Mouse (Mus musculus) megakaryocyte, adult 5-6 weeks (primary cell): ENCODE results near the gene 6820408C15Rik. TPM values are rescaled to one million over a fixed set of nuclear protein-coding genes. Genes with fewer than 3 reads are reported as not detected.

Experiments used
- ATAC-seq: 2 replicates; pipeline ENCODE4 v1.8.0; 2016; ENCODE audit warnings: mild to moderate bottlenecking, inconsistent platforms; ENCODE audit not compliant: poor library complexity, severe bottlenecking
- total RNA-seq, 2 experiments: library from RNA; stranded (forward) in 1 of 2; stranded (reverse) in 1 of 2; fragments of 153-499, 151-499 nt in 1 of 2; fragments of 221-1000, 200-1000 nt in 1 of 2; gene quantifications; 2 replicates each; pipeline versions ENCODE4 v1.2.3 to v1.2.4; 2015 to 2017

6820408C15Rik gene
- total RNA-seq, 2 experiments from 2014 or later = not detected

GRCm38 (mm10) chr2:152452101-152452781 is 36.9 kb downstream of the 6820408C15Rik start:
- ATAC-seq = no peak

- no peak for ATAC-seq
These were observed 43.9 kb downstream of the 6820408C15Rik start for GRCm38 (mm10) chr2:152459241-152459640.

GRCm38 (mm10) chr2:152464570-152465150 is 49.3 kb downstream of the 6820408C15Rik start, which contains the start of gene Defb23:
TSS of gene Defb23 (minus strand) at chr2:152464620.
- no peak for ATAC-seq

- ATAC-seq = no peak; the same call in 1 of the 2 replicates
These were observed 55.6 kb downstream of the 6820408C15Rik start for GRCm38 (mm10) chr2:152470973-152471372.

- ATAC-seq = no peak
These were observed 57.0 kb downstream of the 6820408C15Rik start for GRCm38 (mm10) chr2:152472434-152472833.

GRCm38 (mm10) chr2:152476763-152477162 is 61.4 kb downstream of the 6820408C15Rik start, which contains the start of gene Defb20:
TSS of gene Defb20 (plus strand) at chr2:152477063.
- ATAC-seq = no peak

GRCm38 (mm10) chr2:152480881-152481280 is 65.5 kb downstream of the 6820408C15Rik start:
- no peak for ATAC-seq

GRCm38 (mm10) chr2:152481726-152482125 is 66.3 kb downstream of the 6820408C15Rik start:
- no peak for ATAC-seq

GRCm38 (mm10) chr2:152487024-152487423 is 71.6 kb downstream of the 6820408C15Rik start:
- no peak for ATAC-seq

- ATAC-seq = no peak
These were observed 74.7 kb downstream of the 6820408C15Rik start, which contains the start of gene Defb22 for GRCm38 (mm10) chr2:152490038-152490437. TSS of gene Defb22 (minus strand) at chr2:152490138.

- no peak for ATAC-seq
These were observed 77.8 kb downstream of the 6820408C15Rik start for GRCm38 (mm10) chr2:152493151-152493550.

Other genes starting within 250 kb of the 6820408C15Rik start
- gene Csnk2a1, start 188.7 kb upstream of the 6820408C15Rik start, total RNA-seq (2015) = 53.9 and 60.9 TPM in 2 replicates
- gene Csnk2a1, start 188.7 kb upstream of the 6820408C15Rik start, total RNA-seq (2017) = 95.3 and 105 TPM in 2 replicates
- gene Tbc1d20, start 121.8 kb upstream of the 6820408C15Rik start, total RNA-seq (2015) = 23.3 and 28.1 TPM in 2 replicates
- 23.2 and 28.9 TPM in 2 replicates for gene Tbc1d20, start 121.8 kb upstream of the 6820408C15Rik start, total RNA-seq (2017)
- gene Rbck1, start 82.9 kb upstream of the 6820408C15Rik start, total RNA-seq (2015) = 45.4 and 46.2 TPM in 2 replicates
- gene Rbck1, start 82.9 kb upstream of the 6820408C15Rik start, total RNA-seq (2017) = 54.8 and 55.5 TPM in 2 replicates
- gene Trib3, start 71.6 kb upstream of the 6820408C15Rik start, total RNA-seq (2015) = 0.16 and 1.3 TPM in 2 replicates
- gene Trib3, start 71.6 kb upstream of the 6820408C15Rik start, total RNA-seq (2017) = 1.1 TPM in 1 of 2 replicates, not detected in the other
- not detected in 2 replicates for gene Nrsn2, start 38.9 kb upstream of the 6820408C15Rik start, total RNA-seq (2015)
- gene Nrsn2, start 38.9 kb upstream of the 6820408C15Rik start, total RNA-seq (2017) = not detected in 2 replicates
- 0.27 and 0.60 TPM in 2 replicates for gene Sox12, start 17.5 kb upstream of the 6820408C15Rik start, total RNA-seq (2015)
- 0.12 and 0.15 TPM in 2 replicates for gene Sox12, start 17.5 kb upstream of the 6820408C15Rik start, total RNA-seq (2017)
- 0.98 and 1.9 TPM in 2 replicates for gene Zcchc3, start 560 bp upstream of the 6820408C15Rik start, total RNA-seq (2015)
- 2.1 and 2.6 TPM in 2 replicates for gene Zcchc3, start 560 bp upstream of the 6820408C15Rik start, total RNA-seq (2017)
- gene Defb23, start 49.0 kb downstream of the 6820408C15Rik start, total RNA-seq (2015) = not detected in 2 replicates
- gene Defb23, start 49.0 kb downstream of the 6820408C15Rik start, total RNA-seq (2017) = not detected in 2 replicates
- not detected in 2 replicates for gene Defb20, start 61.5 kb downstream of the 6820408C15Rik start, total RNA-seq (2015)
- not detected in 2 replicates for gene Defb20, start 61.5 kb downstream of the 6820408C15Rik start, total RNA-seq (2017)
- not detected in 2 replicates for gene Defb22, start 74.6 kb downstream of the 6820408C15Rik start, total RNA-seq (2015)
- gene Defb22, start 74.6 kb downstream of the 6820408C15Rik start, total RNA-seq (2017) = not detected in 2 replicates
- not detected in 2 replicates for gene Defb26, start 96.1 kb downstream of the 6820408C15Rik start, total RNA-seq (2015)
- not detected in 2 replicates for gene Defb26, start 96.1 kb downstream of the 6820408C15Rik start, total RNA-seq (2017)
- gene Defb28, start 102.7 kb downstream of the 6820408C15Rik start, total RNA-seq (2015) = not detected in 2 replicates
- not detected in 2 replicates for gene Defb28, start 102.7 kb downstream of the 6820408C15Rik start, total RNA-seq (2017)
- not detected in 2 replicates for gene Defb29, start 124.5 kb downstream of the 6820408C15Rik start, total RNA-seq (2015)
- not detected in 2 replicates for gene Defb29, start 124.5 kb downstream of the 6820408C15Rik start, total RNA-seq (2017)
- not detected in 2 replicates for gene Gm17416, start 153.8 kb downstream of the 6820408C15Rik start, total RNA-seq (2015)
- not detected in 2 replicates for gene Gm17416, start 153.8 kb downstream of the 6820408C15Rik start, total RNA-seq (2017)
- gene Defb21, start 157.2 kb downstream of the 6820408C15Rik start, total RNA-seq (2015) = not detected in 2 replicates
- gene Defb21, start 157.2 kb downstream of the 6820408C15Rik start, total RNA-seq (2017) = not detected in 2 replicates
- gene Defb19, start 164.7 kb downstream of the 6820408C15Rik start, total RNA-seq (2015) = not detected in 2 replicates
- gene Defb19, start 164.7 kb downstream of the 6820408C15Rik start, total RNA-seq (2017) = not detected in 2 replicates
- gene Defb45, start 183.8 kb downstream of the 6820408C15Rik start, total RNA-seq (2015) = not detected in 2 replicates
- not detected in 2 replicates for gene Defb45, start 183.8 kb downstream of the 6820408C15Rik start, total RNA-seq (2017)
- not detected in 2 replicates for gene Defb36, start 188.7 kb downstream of the 6820408C15Rik start, total RNA-seq (2015)
- not detected in 2 replicates for gene Defb36, start 188.7 kb downstream of the 6820408C15Rik start, total RNA-seq (2017)
- not detected in 2 replicates for gene Defb25, start 207.5 kb downstream of the 6820408C15Rik start, total RNA-seq (2015)
- not detected in 2 replicates for gene Defb25, start 207.5 kb downstream of the 6820408C15Rik start, total RNA-seq (2017)
- gene Rem1, start 211.4 kb downstream of the 6820408C15Rik start, total RNA-seq (2015) = 8.9 and 10.2 TPM in 2 replicates
- gene Rem1, start 211.4 kb downstream of the 6820408C15Rik start, total RNA-seq (2017) = 9.0 and 15.4 TPM in 2 replicates